Mouse (Mus musculus): Measurements from ENCODE around the gene Neurl3. TPM values are rescaled to one million over a fixed set of nuclear protein-coding genes. Genes with fewer than 3 reads are reported as not detected.

Gene Neurl3
- polyA plus RNA-seq, 1 experiment from 2014 or later: 0.12 TPM

DNA sequence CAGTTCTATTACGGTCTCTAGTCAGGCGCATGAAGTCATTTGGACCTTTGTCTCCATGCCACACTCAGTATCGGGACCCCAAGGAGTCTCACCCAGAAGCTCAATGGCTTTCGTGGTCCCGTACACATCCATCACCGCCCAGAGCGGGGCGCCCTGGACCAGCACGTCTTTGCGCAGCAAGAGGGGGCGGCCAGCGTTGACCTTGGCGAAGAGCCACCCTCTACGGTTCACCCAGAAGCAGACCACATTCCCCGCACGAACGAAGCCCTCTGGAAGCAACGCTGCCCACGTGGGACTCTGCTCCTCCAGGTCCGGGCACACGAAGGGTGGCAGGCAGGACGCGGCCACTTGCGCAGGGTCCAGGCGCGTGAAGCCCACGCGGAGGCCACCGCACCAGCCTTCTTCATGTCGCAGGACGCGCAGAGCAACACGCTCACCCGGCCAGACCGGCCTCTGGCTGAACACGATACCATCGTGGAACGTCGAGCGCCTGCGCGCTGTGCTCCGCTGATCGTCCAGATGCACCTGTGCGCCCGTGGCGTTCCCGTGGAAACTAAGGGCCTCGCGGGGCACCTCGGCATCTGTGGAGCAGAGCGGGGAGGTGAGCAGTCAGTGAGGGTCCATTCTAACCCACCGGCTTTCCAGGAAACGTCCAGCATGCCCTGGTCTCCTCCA is 5.2 kb downstream of the Neurl3 start:
- no peaks in the 10 kb centered on the region for H3K36me3 ChIP-seq (ENCODE audit: control insufficient read depth, insufficient read depth, low read length)
- peak overlapping the region; percentile 38 for H3K4me2 ChIP-seq (ENCODE audit: low read depth, severe bottlenecking)
- WGBS: 44% methylated on average over 54 of the region's 54 CpGs
- H3K9ac ChIP-seq (ENCODE audit: low read length): no peak overlapping the region
- H3K27ac ChIP-seq (replicated peaks; ENCODE audit: low read depth, low read length): no peak overlapping the region
- DNase-seq (ENCODE audit: low spot score) (no peak), ATAC-seq (ENCODE audit: insufficient number of reproducible peaks, low FRiP score, low TSS enrichment, low read depth) (no peak)
- peaks cover 6% of the 10 kb centered on the region for H3K4me1 ChIP-seq (ENCODE audit: control insufficient read depth, insufficient read depth, low read length)
- peaks cover 7% of the 10 kb centered on the region; the same call in 1 of the 2 replicates for H3K27me3 ChIP-seq (ENCODE audit: control insufficient read depth, insufficient read depth, low read length)
- H3K9me3 ChIP-seq (ENCODE audit: control insufficient read depth, low read length): no peaks in the 10 kb centered on the region
- no peak overlapping the region for H3K4me3 ChIP-seq (ENCODE audit: low read depth, low read length)

GRCm38 (mm10) chr1:36267595-36267994 is 6.9 kb downstream of the Neurl3 start:
- no peak overlapping the region for H3K4me2 ChIP-seq (ENCODE audit: low read depth, severe bottlenecking)
- no peak overlapping the region for H3K4me3 ChIP-seq (ENCODE audit: low read depth, low read length)
- DNase-seq (ENCODE audit: low spot score): no peak
- H3K27me3 ChIP-seq (ENCODE audit: control insufficient read depth, insufficient read depth, low read length): peaks cover 7% of the 10 kb centered on the region; the same call in 1 of the 2 replicates
- no peaks in the 10 kb centered on the region for H3K9me3 ChIP-seq (ENCODE audit: control insufficient read depth, low read length)
- no peak for ATAC-seq (ENCODE audit: insufficient number of reproducible peaks, low FRiP score, low TSS enrichment, low read depth)
- no peak overlapping the region for H3K9ac ChIP-seq (ENCODE audit: low read length)
- H3K36me3 ChIP-seq (ENCODE audit: control insufficient read depth, insufficient read depth, low read length): no peaks in the 10 kb centered on the region
- 92% methylated on average over 3 of the region's 3 CpGs for WGBS
- H3K4me1 ChIP-seq (ENCODE audit: control insufficient read depth, insufficient read depth, low read length): no peaks in the 10 kb centered on the region; the same call in 1 of the 2 replicates
- H3K27ac ChIP-seq (replicated peaks; ENCODE audit: low read depth, low read length): no peak overlapping the region

GRCm38 (mm10) chr1:36266293-36266692 is 8.2 kb downstream of the Neurl3 start:
- WGBS: 86% methylated on average over 6 of the region's 6 CpGs
- Histone ChIP-seq H3K27ac (replicated peaks; ENCODE audit: low read depth, low read length) (no peak overlapping the region), H3K4me3 (ENCODE audit: low read depth, low read length) (no peak overlapping the region), H3K9me3 (ENCODE audit: control insufficient read depth, low read length) (no peaks in the 10 kb centered on the region), H3K4me1 (ENCODE audit: control insufficient read depth, insufficient read depth, low read length) (no peaks in the 10 kb centered on the region; the same call in 1 of the 2 replicates), H3K4me2 (ENCODE audit: low read depth, severe bottlenecking) (no peak overlapping the region), H3K9ac (ENCODE audit: low read length) (no peak overlapping the region), H3K27me3 (ENCODE audit: control insufficient read depth, insufficient read depth, low read length) (peaks cover 7% of the 10 kb centered on the region; the same call in 1 of the 2 replicates), H3K36me3 (ENCODE audit: control insufficient read depth, insufficient read depth, low read length) (no peaks in the 10 kb centered on the region)
- DNase-seq (ENCODE audit: low spot score) (no peak), ATAC-seq (ENCODE audit: insufficient number of reproducible peaks, low FRiP score, low TSS enrichment, low read depth) (no peak)

DNA sequence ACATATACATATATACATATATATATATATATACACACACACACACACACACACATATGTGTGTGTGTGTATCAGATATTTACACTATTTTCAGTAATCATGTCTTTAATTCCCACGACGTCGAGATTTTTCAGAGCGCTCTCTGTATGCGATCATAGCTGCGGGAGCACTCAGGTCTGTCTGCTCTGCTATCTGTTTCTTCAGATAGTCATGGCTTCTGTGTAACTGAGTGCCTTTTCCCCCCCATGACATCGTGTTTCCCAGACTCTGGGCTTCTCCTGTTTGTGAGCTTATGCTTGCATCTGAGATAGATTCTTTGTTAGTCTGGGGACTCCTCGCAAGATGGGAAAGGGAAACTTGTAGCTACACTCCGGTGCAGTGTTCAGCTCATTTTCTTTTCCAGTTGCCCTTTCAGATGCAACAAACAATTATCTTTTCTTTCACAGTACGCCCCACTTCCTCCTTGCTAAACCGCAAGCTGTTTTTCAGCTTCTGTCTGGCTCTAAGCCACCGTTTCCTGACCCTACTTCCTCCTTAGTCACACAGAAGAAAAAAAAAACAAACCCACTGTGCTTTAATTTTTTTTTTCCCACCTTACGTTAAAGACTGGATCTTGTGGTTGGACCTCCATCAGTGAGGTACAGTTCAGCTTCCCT is 10.5 kb downstream of the Neurl3 start:
- Histone ChIP-seq H3K4me3 (ENCODE audit: low read depth, low read length) (no peak overlapping the region), H3K9me3 (ENCODE audit: control insufficient read depth, low read length) (no peaks in the 10 kb centered on the region), H3K27me3 (ENCODE audit: control insufficient read depth, insufficient read depth, low read length) (peaks cover under 1% of the 10 kb centered on the region; the same call in 1 of the 2 replicates), H3K36me3 (ENCODE audit: control insufficient read depth, insufficient read depth, low read length) (no peaks in the 10 kb centered on the region), H3K4me1 (ENCODE audit: control insufficient read depth, insufficient read depth, low read length) (no peaks in the 10 kb centered on the region), H3K9ac (ENCODE audit: low read length) (no peak overlapping the region), H3K4me2 (ENCODE audit: low read depth, severe bottlenecking) (no peak overlapping the region), H3K27ac (replicated peaks; ENCODE audit: low read depth, low read length) (no peak overlapping the region)
- WGBS: 77% methylated on average over 13 of the region's 13 CpGs
- no peak for DNase-seq (ENCODE audit: low spot score)
- ATAC-seq (ENCODE audit: insufficient number of reproducible peaks, low FRiP score, low TSS enrichment, low read depth): no peak

DNA sequence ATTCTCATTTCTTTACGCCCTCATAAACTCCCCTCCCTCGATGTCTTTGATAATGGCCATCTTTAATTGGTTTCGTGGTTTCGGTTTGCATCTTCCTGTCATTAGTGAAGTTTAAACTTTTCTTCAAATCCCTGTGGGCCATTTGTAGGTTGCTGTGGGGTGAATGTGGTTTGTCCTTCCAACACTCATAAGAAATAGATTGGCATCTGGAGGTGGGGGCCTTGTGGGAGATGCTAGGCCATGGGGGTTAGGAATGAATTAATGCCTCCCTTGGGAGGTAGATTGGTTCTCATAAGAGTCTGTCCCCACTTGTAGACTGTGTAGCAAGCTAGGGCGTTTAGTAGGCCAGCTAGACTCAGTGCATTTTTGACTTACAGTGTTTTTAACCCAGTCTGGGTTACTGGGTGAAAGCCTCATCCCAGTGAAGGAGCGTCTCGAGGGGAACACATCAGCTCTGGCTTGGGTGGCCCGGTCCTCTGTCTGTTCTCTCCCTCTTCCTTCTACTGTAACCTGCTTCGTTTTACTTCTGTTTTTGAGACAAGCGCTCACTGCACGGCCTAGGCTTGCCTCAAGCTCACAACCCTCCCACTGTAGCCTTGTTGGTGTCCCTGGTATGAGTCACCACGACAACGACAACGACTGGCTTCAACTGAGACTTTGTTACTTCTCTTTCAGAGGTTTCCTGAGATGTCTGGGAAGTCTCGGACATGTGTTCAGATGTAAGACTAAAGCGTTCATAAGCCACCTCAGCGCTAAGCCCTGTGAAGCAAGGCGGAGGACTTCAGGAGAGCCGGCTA is 12.6 kb downstream of the Neurl3 start:
- no peak overlapping the region for H3K27ac ChIP-seq (replicated peaks; ENCODE audit: low read depth, low read length)
- no peak for ATAC-seq (ENCODE audit: insufficient number of reproducible peaks, low FRiP score, low TSS enrichment, low read depth)

GRCm38 (mm10) chr1:36260418-36260817 is 14.1 kb downstream of the Neurl3 start:
- Histone ChIP-seq H3K4me2 (ENCODE audit: low read depth, severe bottlenecking) (no peak overlapping the region), H3K4me1 (ENCODE audit: control insufficient read depth, insufficient read depth, low read length) (no peaks in the 10 kb centered on the region), H3K9me3 (ENCODE audit: control insufficient read depth, low read length) (no peaks in the 10 kb centered on the region), H3K27ac (replicated peaks; ENCODE audit: low read depth, low read length) (no peak overlapping the region), H3K9ac (ENCODE audit: low read length) (no peak overlapping the region), H3K36me3 (ENCODE audit: control insufficient read depth, insufficient read depth, low read length) (no peaks in the 10 kb centered on the region), H3K4me3 (ENCODE audit: low read depth, low read length) (no peak overlapping the region), H3K27me3 (ENCODE audit: control insufficient read depth, insufficient read depth, low read length) (no peaks in the 10 kb centered on the region)
- DNase-seq (ENCODE audit: low spot score) (no peak), ATAC-seq (ENCODE audit: insufficient number of reproducible peaks, low FRiP score, low TSS enrichment, low read depth) (no peak)
- WGBS: 88% methylated on average over 1 of the region's 1 CpGs

More for the DNA sequence above, 12.6 kb downstream of the Neurl3 start:
- WGBS: 85% methylated on average over 19 of the region's 19 CpGs
- Histone ChIP-seq H3K4me2 (ENCODE audit: low read depth, severe bottlenecking) (no peak overlapping the region), H3K9ac (ENCODE audit: low read length) (no peak overlapping the region), H3K9me3 (ENCODE audit: control insufficient read depth, low read length) (no peaks in the 10 kb centered on the region), H3K4me1 (ENCODE audit: control insufficient read depth, insufficient read depth, low read length) (no peaks in the 10 kb centered on the region), H3K4me3 (ENCODE audit: low read depth, low read length) (no peak overlapping the region), H3K36me3 (ENCODE audit: control insufficient read depth, insufficient read depth, low read length) (no peaks in the 10 kb centered on the region), H3K27me3 (ENCODE audit: control insufficient read depth, insufficient read depth, low read length) (no peaks in the 10 kb centered on the region)
- no peak for DNase-seq (ENCODE audit: low spot score)

DNA sequence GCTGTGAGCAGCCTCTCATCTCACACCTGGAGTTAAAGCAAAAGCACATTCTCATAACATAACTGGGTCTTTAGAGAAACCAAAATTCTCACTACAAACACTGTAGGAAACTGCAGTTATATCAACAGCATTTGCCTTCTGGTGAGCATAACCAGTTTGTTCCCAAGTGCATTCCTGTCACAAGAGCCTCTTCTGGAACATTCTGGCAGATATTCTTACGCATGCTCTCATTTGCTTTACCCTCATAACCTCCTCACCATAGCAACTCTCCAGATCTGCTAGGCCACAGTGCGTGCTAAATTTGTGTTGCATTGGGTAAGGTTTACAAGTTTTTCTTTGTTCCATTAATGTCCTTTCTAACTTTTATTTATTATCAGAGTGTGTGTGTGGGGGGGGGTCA is 15.2 kb downstream of the Neurl3 start:
- H3K9ac ChIP-seq (ENCODE audit: low read length): no peak overlapping the region
- H3K4me2 ChIP-seq (ENCODE audit: low read depth, severe bottlenecking): no peak overlapping the region
- H3K27me3 ChIP-seq (ENCODE audit: control insufficient read depth, insufficient read depth, low read length): no peaks in the 10 kb centered on the region; the same call in 1 of the 2 replicates
- DNase-seq (ENCODE audit: low spot score) (no peak), ATAC-seq (ENCODE audit: insufficient number of reproducible peaks, low FRiP score, low TSS enrichment, low read depth) (no peak)
- WGBS: 95% methylated on average over 2 of the region's 2 CpGs
- H3K27ac ChIP-seq (replicated peaks; ENCODE audit: low read depth, low read length): no peak overlapping the region
- H3K36me3 ChIP-seq (ENCODE audit: control insufficient read depth, insufficient read depth, low read length): no peaks in the 10 kb centered on the region
- no peaks in the 10 kb centered on the region for H3K9me3 ChIP-seq (ENCODE audit: control insufficient read depth, low read length)
- no peaks in the 10 kb centered on the region for H3K4me1 ChIP-seq (ENCODE audit: control insufficient read depth, insufficient read depth, low read length)
- no peak overlapping the region for H3K4me3 ChIP-seq (ENCODE audit: low read depth, low read length)

- 76% methylated on average over 2 of the region's 2 CpGs for WGBS
- H3K9ac ChIP-seq (ENCODE audit: low read length): no peak overlapping the region
- no peaks in the 10 kb centered on the region for H3K36me3 ChIP-seq (ENCODE audit: control insufficient read depth, insufficient read depth, low read length)
- no peaks in the 10 kb centered on the region for H3K4me1 ChIP-seq (ENCODE audit: control insufficient read depth, insufficient read depth, low read length)
- peaks cover 2% of the 10 kb centered on the region; the same call in 1 of the 2 replicates for H3K27me3 ChIP-seq (ENCODE audit: control insufficient read depth, insufficient read depth, low read length)
- H3K9me3 ChIP-seq (ENCODE audit: control insufficient read depth, low read length): no peaks in the 10 kb centered on the region
- ATAC-seq (ENCODE audit: insufficient number of reproducible peaks, low FRiP score, low TSS enrichment, low read depth) (no peak), DNase-seq (ENCODE audit: low spot score) (no peak)
- no peak overlapping the region for H3K4me2 ChIP-seq (ENCODE audit: low read depth, severe bottlenecking)
- no peak overlapping the region for H3K27ac ChIP-seq (replicated peaks; ENCODE audit: low read depth, low read length)
- no peak overlapping the region for H3K4me3 ChIP-seq (ENCODE audit: low read depth, low read length)
Measured at GRCm38 (mm10) chr1:36258631-36259030, 15.8 kb downstream of the Neurl3 start.
